Mouse (Mus musculus) urinary bladder, adult 18-20 months (tissue): ENCODE results near the gene Vtn.
A peak's percentile ranks its signal among the peaks of the same experiment; 100 is the strongest.
"Not testable (repeated sequence)": the region's sequence is repeated elsewhere in the genome, so short reads cannot be mapped to it uniquely, and the experiment has no call there.

Experiments
- DNase-seq, 2 experiments: peaks; one replicate each; pipeline ENCODE4 v3.0.0; 2022; ENCODE audit warnings: low spot score in 2 of 2, mixed read lengths in 2 of 2

Vtn gene

DNA sequence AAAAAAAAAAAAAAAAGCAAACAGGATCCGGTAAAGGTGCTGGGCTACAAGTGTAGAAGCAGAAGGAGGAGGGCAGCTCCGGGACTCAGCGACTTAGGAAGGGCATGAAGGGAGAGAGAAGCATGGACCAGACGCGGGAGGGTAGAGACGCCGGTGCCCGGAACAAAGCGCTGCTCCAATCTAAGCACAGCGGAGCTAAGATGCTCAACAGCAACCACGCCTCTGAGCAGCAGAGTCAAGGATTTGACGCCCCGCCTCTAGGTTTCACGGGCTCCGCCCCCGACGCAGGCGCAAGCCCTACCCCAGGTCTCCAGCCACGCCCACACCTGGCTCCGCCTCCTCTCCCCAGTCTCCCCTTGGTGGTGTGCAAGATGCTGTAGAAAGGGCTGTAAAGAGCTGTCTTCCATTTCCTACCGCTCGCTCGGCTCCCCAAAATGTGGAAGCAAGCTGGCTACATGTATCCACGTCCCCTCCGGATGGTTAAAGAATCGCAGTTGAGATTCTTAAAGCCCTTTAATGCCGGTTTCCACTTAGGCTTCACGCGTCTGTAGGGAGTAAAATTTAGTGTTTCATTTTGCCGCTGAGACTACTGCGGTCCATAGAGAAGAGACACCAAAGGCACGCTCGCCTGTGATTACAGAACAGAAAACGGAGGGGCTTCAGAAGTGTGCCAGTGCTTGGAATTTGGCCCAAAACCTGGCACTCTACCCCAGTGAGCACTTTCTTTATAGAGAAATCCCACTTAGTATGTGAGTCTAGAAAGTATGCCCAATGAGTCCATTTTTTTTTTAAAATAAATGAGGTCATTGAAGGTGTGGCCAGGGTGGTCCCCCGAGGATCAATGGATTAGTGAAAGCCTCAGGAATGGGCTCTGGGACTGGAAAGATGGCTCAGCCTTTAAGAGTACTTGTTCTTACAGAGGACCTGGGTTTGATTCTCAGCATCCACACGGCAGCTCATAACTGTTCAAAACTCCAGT lies 1.1 kb upstream of the Vtn start, which contains the start of gene Sarm1:
TSS of gene Sarm1 (minus strand) at position 211 of the 979 bp plus-strand sequence.
- peak; percentile 84 to 86 for DNase-seq

DNA sequence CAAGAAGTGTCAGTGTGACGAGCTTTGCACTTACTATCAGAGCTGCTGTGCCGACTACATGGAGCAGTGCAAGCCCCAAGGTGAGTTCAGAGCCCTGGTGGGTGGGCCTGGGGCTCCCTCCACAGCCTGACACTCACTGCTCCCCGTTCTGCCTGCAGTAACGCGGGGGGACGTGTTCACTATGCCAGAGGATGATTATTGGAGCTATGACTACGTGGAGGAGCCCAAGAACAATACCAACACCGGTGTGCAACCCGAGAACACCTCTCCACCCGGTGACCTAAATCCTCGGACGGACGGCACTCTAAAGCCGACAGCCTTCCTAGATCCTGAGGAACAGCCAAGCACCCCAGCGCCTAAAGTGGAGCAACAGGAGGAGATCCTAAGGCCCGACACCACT lies 652 bp downstream of the Vtn start:
- DNase-seq, result no peak

DNA sequence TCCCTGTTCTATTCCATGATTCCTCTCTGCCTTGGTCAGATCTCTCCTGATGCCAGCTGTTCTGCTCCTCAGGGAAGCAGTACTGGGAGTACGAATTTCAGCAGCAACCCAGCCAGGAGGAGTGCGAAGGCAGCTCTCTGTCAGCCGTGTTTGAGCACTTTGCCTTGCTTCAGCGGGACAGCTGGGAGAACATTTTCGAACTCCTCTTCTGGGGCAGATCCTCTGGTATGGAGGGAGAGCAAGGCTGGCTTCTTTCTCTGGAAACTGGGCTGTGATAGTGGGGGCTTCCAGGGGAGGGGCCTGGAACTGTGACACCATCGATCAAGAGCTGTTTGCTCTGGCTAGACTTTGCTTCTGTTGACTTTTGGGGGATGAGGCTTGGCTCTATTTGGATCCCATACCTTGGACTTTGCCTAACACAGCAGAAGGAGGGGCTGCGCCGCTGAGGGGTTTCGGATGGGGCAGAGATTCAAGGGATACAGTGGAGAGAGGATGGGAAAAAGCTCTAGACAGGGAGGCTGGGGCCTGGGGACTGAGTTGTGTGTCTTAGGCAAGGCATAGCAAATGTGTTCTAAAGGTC lies 1.8 kb downstream of the Vtn start:
- DNase-seq, result no peak

DNA sequence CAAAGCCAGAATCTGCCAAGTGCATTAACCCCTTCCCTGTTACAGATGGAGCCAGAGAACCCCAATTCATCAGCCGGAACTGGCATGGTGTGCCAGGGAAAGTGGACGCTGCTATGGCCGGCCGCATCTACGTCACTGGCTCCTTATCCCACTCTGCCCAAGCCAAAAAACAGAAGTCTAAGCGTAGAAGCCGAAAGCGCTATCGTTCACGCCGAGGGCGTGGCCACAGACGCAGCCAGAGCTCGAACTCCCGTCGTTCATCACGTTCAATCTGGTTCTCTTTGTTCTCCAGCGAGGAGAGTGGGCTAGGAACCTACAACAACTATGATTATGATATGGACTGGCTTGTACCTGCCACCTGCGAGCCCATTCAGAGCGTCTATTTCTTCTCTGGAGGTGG lies 2.6 kb downstream of the Vtn start:
- no peak for DNase-seq

DNA sequence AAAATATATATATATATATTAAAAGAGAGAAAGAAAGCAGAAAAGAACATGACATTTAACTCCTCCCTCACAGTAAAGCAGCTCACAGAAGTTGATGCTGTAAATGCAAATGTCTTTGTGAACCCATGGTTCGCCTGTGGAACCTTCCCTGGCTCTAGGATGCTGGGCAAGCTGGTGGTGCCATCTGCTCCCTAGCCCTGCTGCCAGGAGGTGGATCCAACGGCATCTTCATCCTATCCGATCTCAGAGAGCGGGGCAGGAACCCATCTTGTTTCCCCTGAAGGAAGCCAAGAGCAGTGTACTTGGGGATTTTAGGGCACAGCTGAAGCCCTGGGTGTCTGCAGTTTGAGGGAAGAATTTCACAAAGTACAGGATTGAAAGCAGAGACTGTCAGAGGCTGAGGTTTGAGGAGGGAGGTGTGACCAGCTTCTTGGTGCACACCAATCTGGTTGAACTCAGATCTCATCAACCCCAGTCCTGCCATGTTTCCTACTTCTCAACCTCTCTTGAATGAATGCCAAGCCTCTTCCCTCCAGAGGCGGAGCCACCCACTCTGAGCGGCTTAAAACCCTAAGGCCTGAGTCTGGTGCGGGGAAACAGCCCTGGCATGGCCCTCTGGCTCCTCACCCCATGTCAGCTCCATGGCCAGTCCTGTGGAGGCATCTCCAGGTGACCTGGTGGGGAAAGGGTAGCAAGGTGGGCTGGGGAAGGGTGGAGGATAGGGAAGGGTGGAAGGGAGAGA lies 4.2 kb downstream of the Vtn start, which contains the start of gene Sebox:
TSS of gene Sebox (plus strand) at position 539 of the 742 bp plus-strand sequence.
- no peak for DNase-seq

DNA sequence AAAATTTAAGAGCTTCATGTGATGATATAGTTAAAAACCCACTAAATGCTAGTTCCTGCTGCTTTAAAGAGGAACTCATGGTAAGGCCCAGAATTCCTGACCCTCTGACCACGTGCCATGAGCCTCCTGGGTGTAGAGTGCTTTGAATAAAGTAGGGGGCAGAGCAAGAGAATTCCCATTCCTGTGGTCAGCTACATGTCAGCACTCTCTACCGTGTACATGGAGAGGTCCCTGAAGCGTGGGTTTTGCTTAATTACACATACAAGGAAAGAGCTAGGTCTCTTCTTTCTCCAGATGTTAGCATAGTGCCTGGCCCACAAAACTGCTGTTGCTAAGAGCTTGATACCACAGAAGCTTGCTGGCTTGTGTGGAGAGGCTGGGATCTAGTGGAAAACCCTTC lies 6.5 kb downstream of the Vtn start:
- no peak for DNase-seq

DNA sequence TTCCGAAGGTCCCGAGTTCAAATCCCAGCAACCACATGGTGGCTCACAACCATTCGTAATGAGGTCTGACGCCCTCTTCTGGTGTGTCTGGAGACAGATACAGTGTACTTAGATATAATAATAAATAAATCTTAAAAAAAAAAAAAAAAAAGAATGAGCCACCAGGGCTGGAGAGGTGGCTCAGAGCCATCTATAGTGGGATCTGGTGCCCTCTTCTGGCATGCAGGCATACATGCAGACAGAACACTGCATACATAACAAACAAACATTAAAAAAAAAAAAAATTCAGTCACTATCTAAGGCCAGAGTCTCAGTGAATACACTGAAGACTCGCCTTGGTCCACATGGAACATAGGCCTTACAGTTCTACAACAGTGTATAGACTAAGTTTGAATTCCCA lies 10.3 kb downstream of the Vtn start:
- DNase-seq, result no peak

DNA sequence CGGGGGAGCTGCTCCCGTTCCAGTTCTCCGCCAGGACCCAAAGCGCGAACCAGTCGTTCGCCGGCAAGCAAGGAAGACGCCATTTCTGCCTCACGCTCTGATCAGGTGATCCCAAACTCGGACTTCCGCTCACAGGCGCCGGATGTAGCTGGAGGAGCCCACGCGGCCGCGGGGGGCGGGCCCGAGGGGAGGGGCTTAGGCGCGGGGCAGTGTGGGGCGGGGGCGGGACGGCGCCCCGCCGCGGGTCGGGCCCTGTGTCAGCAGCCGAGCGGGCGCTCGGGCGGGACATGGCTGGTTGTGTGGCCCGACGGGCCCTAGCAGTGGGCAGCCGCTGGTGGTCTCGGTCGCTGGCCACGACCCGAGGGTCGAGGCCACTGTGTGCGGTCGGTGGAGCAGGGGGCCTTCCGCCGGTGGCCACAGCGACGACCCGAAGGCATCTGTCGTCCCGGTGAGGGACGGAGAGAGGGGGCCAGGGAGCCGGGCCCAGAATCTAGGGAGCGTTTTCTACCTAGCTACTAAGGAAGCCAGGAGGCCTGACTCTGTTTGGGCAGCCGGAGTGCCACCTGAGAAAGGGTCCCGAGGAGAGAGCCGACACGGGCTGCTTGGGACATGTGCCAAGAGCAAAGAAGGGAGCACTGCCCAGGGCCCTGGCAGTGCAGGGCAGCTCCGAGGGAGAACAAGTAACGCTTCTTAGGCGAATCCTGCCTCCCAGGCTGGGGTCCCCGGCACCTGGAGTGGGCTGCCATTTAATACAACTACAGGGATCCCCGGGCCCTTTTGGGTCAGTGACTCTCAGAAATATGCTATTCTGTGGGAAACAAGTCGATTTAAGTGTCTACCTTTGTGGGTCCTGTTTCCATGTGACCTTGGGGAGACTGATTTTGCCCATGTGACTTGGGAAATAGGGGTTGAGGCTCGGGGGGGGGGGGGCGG lies 13.4 kb downstream of the Vtn start, which contains the start of the genes Tmem199 and Poldip2:
TSS of gene Tmem199 (minus strand) at position 148 of the 933 bp plus-strand sequence.
TSS of gene Poldip2 (plus strand) at position 169 of the 933 bp plus-strand sequence.
- DNase-seq, result peak; percentile 72 to 82

DNA sequence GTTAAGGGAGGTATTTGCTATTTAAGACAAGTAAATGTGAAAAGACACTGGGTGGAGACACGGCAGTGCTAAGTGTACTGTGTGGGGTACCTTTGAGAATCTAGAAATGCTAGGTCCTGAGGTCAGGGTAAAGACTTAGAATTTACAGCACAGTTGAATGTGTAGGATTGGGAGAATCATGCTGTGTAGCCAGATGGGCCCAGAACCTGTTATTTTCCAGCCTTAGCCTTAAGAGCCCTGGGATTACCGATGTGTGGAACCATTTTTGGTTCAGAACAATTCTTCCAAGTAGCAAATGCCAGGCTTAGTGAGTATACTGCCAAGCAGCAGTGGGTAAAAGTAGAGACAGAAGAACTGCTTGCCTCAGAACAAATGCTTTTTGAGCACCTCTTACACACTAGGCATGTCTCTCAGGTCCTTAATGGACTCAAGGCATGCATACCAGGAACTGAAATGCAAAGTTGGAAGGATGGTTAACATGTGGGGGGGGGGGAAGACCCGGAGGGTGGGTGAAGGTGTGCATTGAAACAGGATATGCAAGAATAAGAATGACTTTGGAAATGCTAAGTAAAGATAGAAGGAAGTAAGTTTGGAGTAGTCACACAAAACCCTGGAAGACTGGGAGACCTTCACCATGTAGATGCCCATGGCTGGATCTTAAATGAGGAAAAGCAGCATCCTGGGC lies 14.4 kb downstream of the Vtn start:
- DNase-seq, result no peak

DNA sequence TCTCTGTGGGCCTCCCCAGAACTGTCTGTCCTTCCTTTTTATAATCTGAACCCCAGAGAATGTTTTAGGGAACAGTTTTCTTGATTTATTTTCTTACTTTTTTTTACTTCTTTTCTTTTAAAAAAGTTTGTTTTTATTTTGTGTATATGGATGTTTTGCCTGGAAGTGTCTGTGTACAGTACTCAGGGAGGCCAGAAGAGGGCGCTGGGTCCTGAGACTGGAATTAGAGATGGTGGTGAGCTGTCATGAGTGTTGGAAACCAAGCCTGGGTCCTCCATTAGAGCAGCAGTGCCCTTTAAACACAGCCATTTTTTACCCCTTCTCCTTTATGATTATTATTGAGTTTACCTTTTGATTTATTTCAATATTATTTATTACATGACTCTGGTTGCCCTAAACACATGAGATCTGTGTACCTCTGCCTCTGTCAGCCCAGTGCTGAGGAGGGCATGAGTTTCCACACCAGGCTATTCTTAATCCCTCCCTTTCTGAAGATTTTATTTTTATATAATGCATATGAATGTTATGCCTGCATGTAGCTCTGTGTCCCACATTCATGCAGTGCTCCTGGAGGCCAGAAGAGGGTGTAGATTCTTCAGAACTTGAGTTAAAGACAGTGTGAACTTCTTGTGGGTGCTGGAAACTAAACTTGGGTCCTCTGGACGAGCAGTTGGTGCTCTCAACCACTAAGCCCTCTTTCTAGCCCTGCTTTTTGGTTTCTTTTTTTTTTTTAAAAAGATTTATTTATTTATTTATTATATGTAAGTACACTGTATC lies 16.8 kb downstream of the Vtn start:
- DNase-seq, result no peak

DNA sequence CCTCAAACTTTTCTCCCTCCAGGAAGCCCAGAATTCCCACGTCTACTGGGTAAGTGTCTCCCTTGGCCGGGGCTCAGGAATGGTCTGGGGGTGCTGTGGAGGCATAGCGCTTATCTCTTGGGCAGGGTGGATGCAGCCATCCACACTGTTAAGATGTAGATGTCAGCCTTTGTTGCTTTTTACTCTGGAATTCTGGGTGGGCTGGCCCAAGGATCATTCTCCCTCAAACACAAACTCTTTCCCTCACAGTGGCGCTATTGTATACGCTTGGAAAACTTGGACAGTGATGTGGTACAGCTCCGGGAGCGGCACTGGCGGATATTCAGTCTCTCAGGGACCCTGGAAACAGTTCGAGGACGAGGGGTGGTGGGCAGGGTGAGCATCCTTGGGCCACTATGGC lies 20.0 kb downstream of the Vtn start:
- DNase-seq, result no peak

DNA sequence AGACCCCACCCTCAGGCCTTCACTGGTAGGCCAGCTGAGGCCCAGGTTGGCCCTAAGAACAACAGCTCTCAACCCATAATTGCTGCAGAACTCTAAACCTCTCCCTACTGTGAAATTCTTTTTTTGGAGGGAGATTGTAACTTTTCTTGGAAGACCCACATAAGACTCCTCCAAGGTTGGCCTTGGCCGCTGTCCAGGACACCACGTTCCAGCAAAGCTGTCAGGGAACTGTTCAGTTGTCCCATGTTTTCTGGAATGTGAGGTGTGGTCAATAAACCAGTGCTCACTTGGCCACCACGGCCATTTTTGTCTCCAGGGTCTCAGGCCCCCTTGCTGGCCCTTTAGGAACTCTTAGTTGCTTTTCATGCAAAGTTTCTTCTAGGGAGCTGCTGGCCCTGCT lies 23.0 kb downstream of the Vtn start:
- no peak for DNase-seq

DNA sequence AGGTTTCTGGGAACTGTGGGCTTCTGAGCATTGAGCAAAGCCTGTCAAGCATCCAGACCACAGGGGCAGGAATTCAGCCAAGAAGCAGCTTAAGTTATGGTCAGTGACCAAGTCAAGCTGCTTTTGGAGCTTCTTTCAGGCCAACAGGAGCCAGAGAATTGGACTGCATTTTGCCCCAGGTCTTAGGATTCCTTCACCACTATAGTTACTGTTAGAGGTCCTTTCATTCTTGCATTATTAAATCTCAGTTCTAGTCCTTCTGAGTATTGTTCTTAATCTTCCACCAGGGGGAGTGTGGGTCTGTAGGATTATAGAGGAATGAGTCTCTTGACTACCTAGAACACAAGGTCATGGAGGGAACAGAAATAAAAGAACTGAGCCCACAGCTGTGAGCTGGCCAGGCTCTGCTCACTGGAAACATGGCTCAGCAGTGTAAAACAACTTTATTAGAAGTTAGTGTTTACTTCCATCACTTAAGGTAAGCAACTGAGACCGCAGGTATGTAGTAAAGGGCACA lies 23.6 kb downstream of the Vtn start:
- DNase-seq, result no peak

DNA sequence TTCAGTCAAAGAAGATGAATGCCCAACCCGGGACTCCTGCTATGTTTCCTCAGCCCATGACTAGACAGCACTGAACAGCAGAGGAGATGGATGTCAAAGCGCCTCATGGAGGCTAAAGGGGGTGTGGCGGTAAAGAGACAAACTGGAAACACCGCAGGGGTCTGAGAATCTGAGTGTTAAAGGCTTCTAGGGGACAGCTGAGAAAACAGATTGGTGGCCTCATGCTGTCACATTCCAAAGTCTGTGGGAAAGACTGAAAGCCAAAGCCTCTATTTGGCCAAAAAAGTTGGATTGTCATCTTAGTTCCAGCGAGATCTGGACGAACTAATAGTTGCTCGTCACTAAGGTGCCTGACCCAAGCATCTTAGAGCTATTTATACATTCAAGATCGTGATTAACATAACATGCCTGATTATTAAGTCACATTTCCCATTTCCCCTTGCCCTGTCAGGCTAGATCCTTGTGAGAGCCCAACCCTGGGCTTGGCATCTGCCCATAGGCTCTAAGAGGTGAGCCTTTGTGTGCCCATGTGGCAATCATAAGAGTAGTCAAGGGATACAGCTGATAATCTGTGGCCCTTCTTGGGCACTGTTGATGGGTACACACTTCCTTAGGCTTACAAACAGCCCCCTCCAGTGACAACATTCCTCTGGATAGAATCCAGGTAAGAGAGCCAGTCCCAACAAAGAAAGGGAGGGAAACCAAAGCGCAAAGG lies 24.5 kb downstream of the Vtn start:
- DNase-seq, result no peak

DNA sequence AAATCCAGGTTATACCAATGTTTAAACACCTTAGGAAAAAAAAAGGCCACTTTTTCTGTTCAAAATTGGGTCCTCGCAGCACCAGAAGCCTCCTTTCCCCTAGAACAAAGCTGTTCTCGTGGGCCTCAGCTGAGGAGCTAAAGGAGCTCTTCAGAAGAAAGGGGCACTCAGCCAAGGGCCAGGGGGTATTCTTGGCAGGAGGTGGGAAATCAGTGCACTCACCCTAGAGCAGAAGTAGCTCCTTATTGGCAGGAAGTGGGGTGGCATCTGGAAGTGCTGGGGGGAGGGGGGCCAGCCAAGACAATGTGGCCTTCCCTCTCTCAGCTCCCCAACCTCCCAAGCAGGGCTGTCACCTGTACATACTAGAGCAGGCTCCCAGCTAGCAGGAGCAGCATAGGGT lies 25.9 kb downstream of the Vtn start:
- no peak for DNase-seq

DNA sequence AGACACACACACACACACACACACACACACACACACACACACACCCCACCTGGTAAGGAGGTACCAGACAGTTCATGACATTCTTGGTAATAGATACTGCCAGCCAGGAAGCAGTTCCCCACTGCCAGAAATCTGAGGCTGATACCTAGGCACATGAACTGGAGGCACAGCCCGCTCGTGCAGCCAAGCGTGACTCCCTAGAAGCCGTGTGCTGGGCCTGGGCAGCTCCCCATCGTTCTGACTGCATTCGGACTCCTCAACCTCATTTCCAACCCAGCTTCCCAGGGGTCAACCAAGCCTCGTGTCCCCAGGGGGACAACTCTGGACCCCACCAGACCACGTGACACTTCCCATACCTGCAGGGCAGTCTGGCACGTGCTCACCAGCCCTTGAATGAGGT lies 29.8 kb downstream of the Vtn start:
- DNase-seq, result no peak

DNA sequence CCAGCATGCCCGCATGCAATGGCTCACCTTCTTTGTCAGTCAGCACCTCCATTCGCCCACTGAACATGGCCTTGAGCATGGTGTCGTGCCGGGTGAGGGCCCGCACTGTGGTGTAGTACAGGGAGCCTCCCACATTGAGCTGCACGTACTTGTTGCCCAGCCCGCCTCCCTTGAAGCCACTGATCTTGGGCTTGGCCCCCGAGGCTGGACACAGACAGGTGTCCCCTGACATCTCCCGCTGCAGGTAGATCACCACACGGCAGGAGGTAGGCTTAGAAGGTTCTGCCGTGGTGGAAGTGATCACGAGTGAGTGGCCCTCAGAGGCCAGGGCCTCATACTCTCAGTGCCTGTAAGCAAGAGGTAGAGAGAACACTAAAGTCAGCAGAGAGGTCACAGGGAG lies 31.1 kb downstream of the Vtn start:
- DNase-seq, result no peak

DNA sequence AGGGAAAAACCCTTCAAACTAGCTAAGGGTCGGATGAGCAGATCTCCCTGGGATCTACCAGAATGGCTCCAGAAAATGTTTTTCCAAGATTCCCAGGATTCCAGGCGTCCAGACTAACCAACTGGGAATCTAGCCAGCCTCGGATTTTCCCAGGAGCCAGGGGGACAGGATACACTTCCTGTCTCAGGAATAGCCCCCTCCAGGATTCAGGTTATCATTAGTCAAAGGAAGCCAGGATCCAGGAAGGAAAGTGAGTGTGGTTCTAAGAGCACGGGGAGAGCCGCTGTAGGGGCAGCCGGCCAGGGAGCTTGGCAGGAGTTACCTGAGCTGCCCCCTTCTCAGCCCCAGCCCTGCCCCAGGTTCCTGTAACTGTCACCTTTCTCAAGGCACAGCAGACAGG lies 32.2 kb downstream of the Vtn start:
- DNase-seq, result no peak

DNA sequence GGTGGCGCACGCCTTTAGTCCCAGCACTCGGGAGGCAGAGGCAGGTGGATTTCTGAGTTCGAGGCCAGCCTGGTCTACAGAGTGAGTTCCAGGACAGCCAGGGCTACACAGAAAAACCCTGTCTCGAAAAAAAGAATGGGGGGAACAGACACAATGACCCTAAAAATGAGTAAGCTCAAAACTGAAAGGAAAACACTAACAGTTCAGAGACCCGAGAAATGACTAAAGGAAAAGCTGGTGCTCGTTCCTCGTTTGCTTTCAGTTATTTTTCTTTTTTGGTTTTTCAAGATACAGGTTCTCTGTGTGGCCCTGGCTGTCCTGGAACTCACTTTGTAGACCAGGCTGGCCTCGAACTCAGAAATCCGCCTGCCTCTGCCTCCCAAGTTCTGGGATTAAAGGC lies 32.6 kb downstream of the Vtn start:
- not testable (repeated sequence) for DNase-seq
